Mouse (Mus musculus): ENCODE results near the gene Miox. TPM values are rescaled to one million over a fixed set of nuclear protein-coding genes. Genes with fewer than 3 reads are reported as not detected.
A peak's percentile ranks its signal among the peaks of the same experiment; 100 is the strongest.

Gene Miox
- polyA plus RNA-seq, 1 experiment, result 0.24 TPM

DNA sequence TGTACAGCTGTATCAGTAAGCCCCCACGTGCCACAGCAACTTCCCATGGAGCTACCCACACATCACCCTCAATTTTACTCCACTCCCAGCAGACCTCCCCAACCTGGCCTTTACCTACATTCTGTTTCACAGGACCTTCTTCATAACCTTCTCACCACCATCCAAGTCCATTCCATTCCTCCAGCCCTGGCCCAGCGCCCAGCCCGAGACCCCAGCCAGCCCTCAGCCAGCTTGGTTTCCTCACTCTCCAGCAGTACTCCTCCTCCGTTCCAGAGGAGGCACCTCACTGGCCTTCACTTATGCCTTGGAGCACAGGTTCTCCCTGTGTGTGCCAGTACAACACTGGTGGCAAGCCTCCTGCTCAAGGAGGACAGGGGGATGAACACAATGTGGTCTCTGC, 20.8 kb upstream of the Miox start:
- no peak for DNase-seq
- peaks cover 26% of the 10 kb centered on the region for H3K4me1 ChIP-seq (ENCODE audit: control insufficient read depth, insufficient read depth, low read length)
- 64% methylated on average over 4 of the region's 4 CpGs for WGBS
- TF ChIP-seq POLR2A (IDR thresholded peaks at IDR 0.05; ENCODE audit: borderline replicate concordance, extremely low read depth, low read depth, low read length), result no peak
- no peak for TF ChIP-seq CTCF (IDR thresholded peaks at IDR 0.05; ENCODE audit: insufficient read depth, low read length)
- no peak overlapping the region for H3K4me3 ChIP-seq (replicated peaks; ENCODE audit: extremely low read depth, low read depth, low read length)

DNA sequence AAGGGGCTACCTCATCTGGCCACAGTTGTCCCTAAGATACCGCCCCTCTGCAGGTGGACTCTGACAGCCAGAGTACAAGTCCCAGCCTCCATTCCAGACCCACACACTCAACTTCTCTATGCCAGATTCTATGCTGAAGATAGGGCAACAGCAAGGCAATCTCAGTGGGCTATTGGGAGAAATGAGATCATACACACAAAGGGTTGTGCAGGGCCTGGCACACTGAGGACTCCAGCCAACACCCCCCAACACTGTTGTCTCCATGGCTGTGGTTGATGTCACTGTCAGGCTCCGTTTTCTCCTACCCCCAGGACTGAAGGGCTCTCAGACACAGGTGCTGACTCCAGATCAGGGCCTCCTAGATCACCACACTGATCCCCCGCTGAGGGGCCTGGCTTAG, 20.1 kb upstream of the Miox start:
- Histone ChIP-seq H3K4me3 (replicated peaks; ENCODE audit: extremely low read depth, low read depth, low read length) (peak overlapping the region; percentile 97), H3K4me1 (ENCODE audit: control insufficient read depth, insufficient read depth, low read length) (peaks cover 26% of the 10 kb centered on the region)
- no peak for DNase-seq
- 29% methylated on average over 3 of the region's 3 CpGs for WGBS
- TF ChIP-seq POLR2A (IDR thresholded peaks at IDR 0.05; ENCODE audit: borderline replicate concordance, extremely low read depth, low read depth, low read length) (no peak), CTCF (IDR thresholded peaks at IDR 0.05; ENCODE audit: insufficient read depth, low read length) (no peak)

DNA sequence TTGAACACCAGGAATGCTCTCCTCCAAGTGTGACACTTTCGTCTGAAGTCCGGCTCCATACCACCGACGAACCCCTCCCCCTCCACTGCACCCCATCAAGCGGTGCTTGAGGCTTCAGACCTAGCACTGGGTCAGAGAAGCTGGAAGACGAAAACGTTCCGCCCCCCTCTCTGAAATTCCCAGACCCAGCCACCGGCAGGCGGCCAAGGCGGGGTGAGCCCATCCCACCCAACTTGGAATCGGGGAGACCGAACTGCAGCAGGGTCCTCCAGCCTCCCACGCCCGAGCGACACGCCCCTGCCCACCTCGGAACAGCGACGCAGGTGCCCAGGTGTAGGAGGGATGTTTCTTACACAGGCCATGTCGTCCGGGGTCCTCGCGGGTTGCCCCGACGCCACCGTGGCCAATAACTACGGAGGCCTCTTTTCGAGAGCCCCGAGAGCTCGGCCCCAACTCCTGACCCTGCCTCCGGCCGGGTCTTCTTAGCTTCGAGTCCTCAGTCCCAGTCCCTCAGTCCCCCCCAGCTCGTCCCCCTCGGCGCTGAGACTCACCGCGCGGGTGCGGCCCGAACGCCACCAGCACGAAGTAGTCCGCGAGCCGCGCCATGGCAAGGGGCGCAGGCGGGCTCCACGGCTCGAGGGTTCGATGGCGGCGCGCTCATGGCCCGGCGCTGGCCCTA, 19.5 kb upstream of the Miox start:
- WGBS, result under 1% methylated on average over 58 of the region's 58 CpGs
- TF ChIP-seq POLR2A (IDR thresholded peaks at IDR 0.05; ENCODE audit: borderline replicate concordance, extremely low read depth, low read depth, low read length) (no peak), CTCF (IDR thresholded peaks at IDR 0.05; ENCODE audit: insufficient read depth, low read length) (no peak)
- peak; percentile 31 for DNase-seq
- Histone ChIP-seq H3K4me1 (ENCODE audit: control insufficient read depth, insufficient read depth, low read length) (peaks cover 26% of the 10 kb centered on the region), H3K4me3 (replicated peaks; ENCODE audit: extremely low read depth, low read depth, low read length) (peak overlapping the region; percentile 97)

DNA sequence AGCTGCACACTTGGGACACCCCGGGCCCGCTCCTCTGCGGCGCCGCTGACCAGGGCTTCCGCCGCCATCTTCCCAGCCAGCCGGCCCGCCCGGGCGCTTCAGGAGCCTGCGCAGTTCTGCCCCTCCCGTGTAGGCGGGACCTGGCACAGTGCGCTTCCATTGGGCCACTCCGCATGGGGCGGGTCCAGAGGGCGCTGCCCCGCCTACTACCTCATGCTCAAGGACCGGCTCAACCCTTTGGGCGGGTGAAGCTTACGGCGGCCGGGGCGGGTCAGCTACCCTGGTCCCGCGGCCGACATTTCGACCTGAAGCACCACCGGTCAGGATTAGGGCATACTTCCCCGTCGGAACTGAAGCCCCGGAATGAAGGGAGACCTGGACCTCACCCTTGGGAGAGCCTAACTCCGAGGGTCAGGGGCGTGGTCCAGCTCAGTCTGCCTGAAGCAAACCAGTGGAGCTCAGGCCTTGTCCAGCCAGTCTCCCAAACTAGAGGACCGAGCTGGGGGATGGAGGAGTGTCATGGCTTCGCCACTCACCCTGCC, 18.9 kb upstream of the Miox start, which contains the start of gene Sbf1:
Sbf1 (minus strand) TSS at position 122 of the 542 bp plus-strand sequence.
- TF ChIP-seq CTCF (IDR thresholded peaks at IDR 0.05; ENCODE audit: insufficient read depth, low read length) (no peak), POLR2A (IDR thresholded peaks at IDR 0.05; ENCODE audit: borderline replicate concordance, extremely low read depth, low read depth, low read length) (peak; percentile 51; the same call in 1 of the 2 replicates)
- Histone ChIP-seq H3K4me3 (replicated peaks; ENCODE audit: extremely low read depth, low read depth, low read length) (peak within 1 kb of the TSS; percentile 97), H3K4me1 (ENCODE audit: control insufficient read depth, insufficient read depth, low read length) (peaks cover 22% of the 10 kb centered on the region)
- peak; percentile 98 for DNase-seq
- WGBS, result under 1% methylated on average over 36 of the region's 37 CpGs

DNA sequence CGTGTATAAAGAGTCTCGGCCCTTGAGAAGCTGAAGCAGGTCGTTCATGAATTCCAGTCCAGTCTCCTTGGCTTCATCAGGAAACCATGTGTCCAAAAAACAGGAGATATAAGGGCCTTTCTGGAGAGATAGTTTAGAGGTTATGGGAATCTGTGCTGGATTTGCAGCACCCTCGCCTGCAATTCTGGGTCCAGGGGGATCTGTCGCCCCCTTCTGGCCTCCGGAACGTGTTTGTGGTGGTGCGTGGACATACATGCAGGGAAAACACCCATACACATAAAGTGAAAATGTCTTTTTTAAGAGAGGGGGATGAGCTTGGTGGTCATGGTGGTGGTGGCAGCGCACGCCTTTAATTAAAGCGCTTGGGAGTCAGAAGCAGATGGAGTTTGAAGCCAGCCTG, 18.1 kb upstream of the Miox start:
- no peak for DNase-seq
- TF ChIP-seq POLR2A (IDR thresholded peaks at IDR 0.05; ENCODE audit: borderline replicate concordance, extremely low read depth, low read depth, low read length) (no peak), CTCF (IDR thresholded peaks at IDR 0.05; ENCODE audit: insufficient read depth, low read length) (0 out of 2 replicates have a peak, but pooled peaks have one; percentile 18)
- 81% methylated on average over 11 of the region's 11 CpGs for WGBS
- Histone ChIP-seq H3K4me1 (ENCODE audit: control insufficient read depth, insufficient read depth, low read length) (peaks cover 22% of the 10 kb centered on the region), H3K4me3 (replicated peaks; ENCODE audit: extremely low read depth, low read depth, low read length) (no peak overlapping the region)

DNA sequence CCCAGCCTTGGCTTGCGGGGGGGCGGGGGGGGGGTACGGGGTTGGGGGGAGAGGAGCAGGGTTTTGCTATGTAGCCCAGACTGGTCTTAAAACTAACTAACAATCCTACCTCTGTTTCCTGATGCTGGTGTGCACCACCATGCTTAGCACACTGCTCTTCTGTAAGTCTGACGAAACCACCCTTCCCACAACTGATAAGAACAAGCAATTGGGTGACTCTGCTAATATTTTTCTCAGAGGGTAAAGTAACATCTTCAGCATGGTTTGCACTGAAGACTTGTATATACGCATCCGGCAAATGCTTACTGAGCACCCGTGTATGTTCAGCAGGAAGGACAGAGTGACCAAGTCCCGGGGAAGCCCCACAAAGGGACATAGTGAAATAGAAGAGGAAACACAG, 12.9 kb upstream of the Miox start:
- 66% methylated on average over 8 of the region's 8 CpGs for WGBS

DNA sequence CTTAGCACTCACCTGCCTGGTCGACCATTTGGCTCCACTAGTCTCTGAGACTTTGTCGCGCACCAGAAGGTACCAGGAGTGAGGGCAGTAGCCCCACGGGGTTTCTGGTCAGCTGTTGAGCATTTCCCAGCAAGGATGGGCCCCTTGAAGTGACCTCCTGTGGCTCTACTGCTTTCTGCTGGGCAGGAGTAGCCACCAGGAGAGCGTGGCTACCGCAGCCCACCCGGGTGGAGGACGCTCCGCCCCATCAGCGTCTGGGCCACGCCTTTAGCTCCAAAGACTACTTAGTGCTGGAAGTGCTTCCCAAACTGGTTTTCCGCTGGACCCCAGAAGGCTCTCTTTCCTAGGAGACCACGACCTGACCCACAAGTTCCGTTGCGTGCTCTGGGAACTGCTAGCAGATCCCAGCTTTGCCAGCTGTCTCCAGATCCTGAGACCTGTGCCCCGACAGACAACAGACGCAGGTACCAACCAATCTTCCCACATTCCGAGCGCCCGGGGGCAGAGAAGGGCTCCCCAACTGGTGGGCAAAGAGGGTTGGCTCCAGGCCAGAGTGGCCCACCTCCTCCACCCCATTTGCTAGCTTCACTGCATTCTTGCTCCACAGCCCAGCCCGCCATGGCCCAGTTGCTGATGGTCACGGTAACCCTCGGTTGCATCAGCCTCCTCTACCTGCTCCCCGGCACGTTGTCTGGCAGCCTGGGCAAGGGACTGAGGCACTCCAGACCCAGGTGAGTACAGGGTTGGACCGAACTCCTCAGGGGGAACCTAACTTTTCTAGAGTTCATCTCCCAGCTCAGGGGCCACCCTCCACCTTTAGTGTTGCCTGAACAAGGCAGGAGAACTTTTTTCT, 11.3 kb upstream of the Miox start, which contains the start of gene Adm2:
Adm2 (plus strand) TSS at position 51 of the 853 bp plus-strand sequence.
- H3K4me3 ChIP-seq (replicated peaks; ENCODE audit: extremely low read depth, low read depth, low read length), result no peak within 1 kb of the TSS

More for the DNA sequence above, 12.9 kb upstream of the Miox start:
- TF ChIP-seq CTCF (IDR thresholded peaks at IDR 0.05; ENCODE audit: insufficient read depth, low read length) (no peak), POLR2A (IDR thresholded peaks at IDR 0.05; ENCODE audit: borderline replicate concordance, extremely low read depth, low read depth, low read length) (no peak)
- H3K4me3 ChIP-seq (replicated peaks; ENCODE audit: extremely low read depth, low read depth, low read length), result no peak overlapping the region
- no peaks in the 10 kb centered on the region for H3K4me1 ChIP-seq (ENCODE audit: control insufficient read depth, insufficient read depth, low read length)
- no peak for DNase-seq

DNA sequence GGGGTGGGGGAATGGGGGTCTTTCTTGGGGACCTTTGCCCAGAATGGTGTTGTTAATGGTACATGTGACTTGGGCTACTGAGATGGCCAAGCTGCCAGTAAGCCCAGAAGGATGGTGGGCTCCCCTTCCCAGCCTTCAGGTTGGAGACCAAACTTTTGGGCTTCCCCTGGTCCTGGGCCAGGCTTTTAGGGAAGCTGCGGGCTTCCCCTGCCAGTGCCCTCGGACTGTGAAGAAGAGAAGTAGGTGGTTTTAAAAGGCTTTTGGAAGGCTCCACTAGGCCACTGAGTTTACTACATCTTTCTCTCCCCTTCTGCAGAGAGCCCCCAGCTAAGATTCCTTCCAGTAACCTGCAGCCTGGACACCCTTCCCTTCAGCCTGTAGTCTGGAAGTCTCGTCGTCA, 10.5 kb upstream of the Miox start:
- TF ChIP-seq CTCF (IDR thresholded peaks at IDR 0.05; ENCODE audit: insufficient read depth, low read length) (no peak), POLR2A (IDR thresholded peaks at IDR 0.05; ENCODE audit: borderline replicate concordance, extremely low read depth, low read depth, low read length) (no peak)
- 74% methylated on average over 4 of the region's 4 CpGs for WGBS
- Histone ChIP-seq H3K4me3 (replicated peaks; ENCODE audit: extremely low read depth, low read depth, low read length) (no peak overlapping the region), H3K4me1 (ENCODE audit: control insufficient read depth, insufficient read depth, low read length) (no peaks in the 10 kb centered on the region)
- DNase-seq, result no peak

More for the DNA sequence above, 11.3 kb upstream of the Miox start, which contains the start of gene Adm2:
- no peak for DNase-seq
- H3K4me1 ChIP-seq (ENCODE audit: control insufficient read depth, insufficient read depth, low read length), result no peaks in the 10 kb centered on the region
- WGBS, result 15% methylated on average over 26 of the region's 26 CpGs
- no peak for TF ChIP-seq POLR2A (IDR thresholded peaks at IDR 0.05; ENCODE audit: borderline replicate concordance, extremely low read depth, low read depth, low read length)
- no peak for TF ChIP-seq CTCF (IDR thresholded peaks at IDR 0.05; ENCODE audit: insufficient read depth, low read length)

DNA sequence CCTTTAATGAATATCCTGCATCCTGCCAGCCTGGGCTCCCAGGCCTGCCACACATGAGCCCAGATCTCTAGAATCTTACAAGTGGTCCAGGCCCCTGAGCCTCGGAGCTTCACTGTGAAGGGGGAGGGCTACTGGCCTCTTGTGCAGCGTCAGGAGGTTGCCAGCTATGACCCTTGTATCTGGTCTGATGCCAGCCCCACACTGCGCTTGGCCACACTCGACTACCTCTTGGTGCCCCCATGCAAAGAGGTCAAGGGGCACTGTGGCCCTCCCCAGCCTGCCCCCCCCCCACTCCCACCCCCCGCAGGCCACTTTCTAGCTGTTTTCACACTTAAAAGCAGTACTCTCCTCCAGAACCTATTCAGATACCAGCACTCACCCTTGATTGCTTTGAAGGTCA, 7.8 kb upstream of the Miox start:
- no peak overlapping the region for H3K4me3 ChIP-seq (replicated peaks; ENCODE audit: extremely low read depth, low read depth, low read length)
- DNase-seq, result no peak
- WGBS, result 50% methylated on average over 5 of the region's 5 CpGs
- H3K4me1 ChIP-seq (ENCODE audit: control insufficient read depth, insufficient read depth, low read length), result no peaks in the 10 kb centered on the region
- no peak for TF ChIP-seq POLR2A (IDR thresholded peaks at IDR 0.05; ENCODE audit: borderline replicate concordance, extremely low read depth, low read depth, low read length)
- no peak for TF ChIP-seq CTCF (IDR thresholded peaks at IDR 0.05; ENCODE audit: insufficient read depth, low read length)

Data from lung, adult 2 months (tissue).